Mouse (Mus musculus): ENCODE measurements at regions not wholly inside any gene's neighbourhood (a gene's known extent, or its start where the extent isn't known, plus 50 kb on each side); places are given as distances from the start of the nearest gene placed in this dataset.

DNA sequence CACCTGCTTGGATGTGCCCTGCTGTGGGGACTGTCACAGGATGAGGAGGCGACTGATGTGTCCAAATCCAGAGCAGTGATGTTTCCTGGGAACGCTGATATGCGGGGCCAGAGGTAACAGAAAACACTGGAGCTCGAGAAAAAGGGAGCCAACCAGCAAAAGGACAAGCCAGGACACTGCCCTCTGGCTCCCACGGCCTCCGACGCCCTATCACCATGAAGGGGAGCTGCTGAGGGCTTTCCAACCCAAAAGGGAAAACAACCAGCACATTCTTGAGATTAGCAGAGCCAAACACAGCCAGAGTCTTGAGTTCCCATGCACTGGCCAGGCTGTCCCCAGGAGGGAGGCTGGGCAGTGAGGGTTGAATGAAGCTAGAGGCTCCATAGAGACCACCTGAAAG is 74.2 kb upstream of the Mrps22 start:
- TF ChIP-seq POLR2A (IDR thresholded peaks at IDR 0.05; ENCODE audit: insufficient read depth, low read depth, low read length) (no peak), CTCF (IDR thresholded peaks at IDR 0.05; ENCODE audit: insufficient read depth, low read depth, low read length) (no peak)

Data from olfactory bulb, adult 2 months (tissue).